Mouse (Mus musculus) erythroblast, embryonic 14.5 days (primary cell): ENCODE measurements around the gene Klhl26.

ENCODE experiments used
- GATA1 ChIP-seq: IDR thresholded peaks from 2 replicates; pipeline ENCODE4 v1.6.1; 2012; ENCODE audit warnings: low read length, inconsistent platforms, mixed read lengths
- TAL1 ChIP-seq: IDR thresholded peaks from 3 replicates; pipeline ENCODE4 v1.6.1; 2012; ENCODE audit warnings: low read length, inconsistent platforms, mixed read lengths

GRCm38 (mm10) chr8:70410281-70410680 lies 66.5 kb downstream of the Klhl26 start:
- no peak for TF ChIP-seq TAL1
- no peak for TF ChIP-seq GATA1
